Mouse (Mus musculus) myocyte (in vitro differentiated cells): ENCODE measurements around the gene Kirrel3. TPM values are rescaled to one million over a fixed set of nuclear protein-coding genes. Genes with fewer than 3 reads are reported as not detected.

Experiments
- H3K27me3 ChIP-seq: one replicate; pipeline ENCODE4 v1.6.1; 2011; ENCODE audit not compliant: control insufficient read depth, insufficient read depth, insufficient read length
- H3K36me3 ChIP-seq: one replicate; pipeline ENCODE4 v1.6.1; 2011; ENCODE audit not compliant: control insufficient read depth, insufficient read depth
- H3K4me2 ChIP-seq: one replicate; pipeline ENCODE4 v1.6.1; 2011; ENCODE audit warnings: low read depth, control low read depth
- H3K4me3 ChIP-seq: one replicate; pipeline ENCODE4 v1.5.1; 2011; ENCODE audit warnings: mild to moderate bottlenecking, control low read depth, moderate library complexity
- H3K79me2 ChIP-seq: one replicate; pipeline ENCODE4 v1.6.1; 2011; ENCODE audit not compliant: control insufficient read depth, insufficient read depth
- H3ac ChIP-seq: one replicate; pipeline ENCODE4 v1.6.1; 2011; ENCODE audit not compliant: control insufficient read depth, insufficient read length
- CEBPB ChIP-seq: IDR thresholded peaks from 2 replicates; pipeline ENCODE4 v1.6.1; 2011; ENCODE audit warnings: mild to moderate bottlenecking, moderate library complexity; ENCODE audit not compliant: poor library complexity, insufficient read depth, severe bottlenecking
- E2F4 ChIP-seq: IDR thresholded peaks from one replicate; pipeline ENCODE4 v1.6.1; 2011; ENCODE audit warnings: mild to moderate bottlenecking, control low read depth, moderate library complexity; ENCODE audit not compliant: insufficient read depth
- MAX ChIP-seq: IDR thresholded peaks from one replicate; pipeline ENCODE4 v1.6.1; 2011; ENCODE audit warnings: low read depth, mild to moderate bottlenecking, control low read depth
- MYOD1 ChIP-seq, 3 experiments: IDR thresholded peaks; one replicate each; pipeline ENCODE4 v1.6.1; 2011; ENCODE audit warnings: control low read depth in 2 of 3, low read depth in 2 of 3, mild to moderate bottlenecking in 2 of 3, moderate library complexity in 1 of 3; ENCODE audit not compliant: insufficient read length in 2 of 3, control insufficient read depth in 1 of 3
- MYOG ChIP-seq, 3 experiments: IDR thresholded peaks; one replicate each; pipeline ENCODE4 v1.6.1; 2011; ENCODE audit warnings: control low read depth in 2 of 3, low read depth in 2 of 3, mild to moderate bottlenecking in 2 of 3; ENCODE audit not compliant: insufficient read length in 2 of 3, control insufficient read depth in 1 of 3, insufficient read depth in 1 of 3
- POLR2A ChIP-seq: IDR thresholded peaks from one replicate; pipeline ENCODE4 v1.6.1; 2011; ENCODE audit warnings: low read depth, mild to moderate bottlenecking, control low read depth, moderate library complexity; ENCODE audit not compliant: insufficient read length
- POLR2AphosphoS2 ChIP-seq: IDR thresholded peaks from one replicate; pipeline ENCODE4 v1.6.1; 2011; ENCODE audit warnings: low read depth, control low read depth; ENCODE audit not compliant: insufficient read length
- REST ChIP-seq: IDR thresholded peaks from one replicate; pipeline ENCODE4 v1.6.1; 2011; ENCODE audit warnings: mild to moderate bottlenecking, control low read depth, moderate library complexity; ENCODE audit not compliant: insufficient read depth, insufficient read length
- SRF ChIP-seq: IDR thresholded peaks from one replicate; pipeline ENCODE4 v1.6.1; 2011; ENCODE audit warnings: low read depth; ENCODE audit not compliant: control insufficient read depth, insufficient read length
- TCF12 ChIP-seq: IDR thresholded peaks from one replicate; pipeline ENCODE4 v1.6.1; 2011; ENCODE audit warnings: mild to moderate bottlenecking, control low read depth; ENCODE audit not compliant: poor library complexity, insufficient read depth, severe bottlenecking
- TCF3 ChIP-seq: IDR thresholded peaks from one replicate; pipeline ENCODE4 v1.6.1; 2011; ENCODE audit warnings: low read depth, control low read depth; ENCODE audit not compliant: insufficient read length
- USF1 ChIP-seq: IDR thresholded peaks from one replicate; pipeline ENCODE4 v1.6.1; 2011; ENCODE audit warnings: low read depth, mild to moderate bottlenecking, control low read depth, moderate library complexity
- polyA plus RNA-seq: library from polyadenylated mRNA; unstranded; fragments of >200 nt; fragmentation: generic; extraction: Trizol; gene quantifications from one replicate; pipeline ENCODE4 v1.2.1, GENCODE M21; 2012; ENCODE audit warnings: missing spikeins

Gene Kirrel3
- polyA plus RNA-seq, 1 experiment: 2.8 TPM

- Histone ChIP-seq H3ac (no peak overlapping the region), H3K27me3 (no peaks in the 10 kb centered on the region), H3K4me3 (no peak overlapping the region), H3K4me2 (no peak overlapping the region), H3K36me3 (no peaks in the 10 kb centered on the region), H3K79me2 (no peaks in the 10 kb centered on the region)
- TF ChIP-seq MYOD1 (IDR thresholded peaks at IDR 0.05; ENCODE audit: control insufficient read depth in 1 of 3, insufficient read length in 2 of 3, low read depth in 2 of 3): no peak
- TF ChIP-seq MYOG (IDR thresholded peaks at IDR 0.05; ENCODE audit: control insufficient read depth in 1 of 3, insufficient read depth in 1 of 3, insufficient read length in 2 of 3, low read depth in 2 of 3): no peak
- no peak for TF ChIP-seq TCF12
- no peak for TF ChIP-seq MAX
- TF ChIP-seq REST: no peak
- no peak for TF ChIP-seq E2F4
- no peak for TF ChIP-seq POLR2AphosphoS2
- TF ChIP-seq TCF3: no peak
- TF ChIP-seq POLR2A: no peak
- no peak for TF ChIP-seq CEBPB
- TF ChIP-seq SRF: no peak
- TF ChIP-seq USF1: no peak
These were observed 218.7 kb downstream of the Kirrel3 start for GRCm38 (mm10) chr9:34704357-34704756.

GRCm38 (mm10) chr9:34706350-34706873 lies 220.7 kb downstream of the Kirrel3 start:
- H3K4me2 ChIP-seq: no peak overlapping the region
- H3ac ChIP-seq: no peak overlapping the region
- no peaks in the 10 kb centered on the region for H3K79me2 ChIP-seq
- no peak overlapping the region for H3K4me3 ChIP-seq
- H3K27me3 ChIP-seq: no peaks in the 10 kb centered on the region
- no peaks in the 10 kb centered on the region for H3K36me3 ChIP-seq
- TF ChIP-seq REST: no peak
- TF ChIP-seq TCF12: no peak
- no peak for TF ChIP-seq SRF
- TF ChIP-seq MYOD1 (IDR thresholded peaks at IDR 0.05; ENCODE audit: control insufficient read depth in 1 of 3, insufficient read length in 2 of 3, low read depth in 2 of 3): no peak
- no peak for TF ChIP-seq POLR2A
- no peak for TF ChIP-seq E2F4
- no peak for TF ChIP-seq CEBPB
- TF ChIP-seq TCF3: no peak
- no peak for TF ChIP-seq MYOG (IDR thresholded peaks at IDR 0.05; ENCODE audit: control insufficient read depth in 1 of 3, insufficient read depth in 1 of 3, insufficient read length in 2 of 3, low read depth in 2 of 3)
- no peak for TF ChIP-seq MAX
- TF ChIP-seq POLR2AphosphoS2: no peak
- no peak for TF ChIP-seq USF1

- Histone ChIP-seq H3K79me2 (no peaks in the 10 kb centered on the region), H3K36me3 (no peaks in the 10 kb centered on the region), H3K4me2 (no peak overlapping the region), H3K27me3 (no peaks in the 10 kb centered on the region), H3ac (no peak overlapping the region), H3K4me3 (no peak overlapping the region)
- TF ChIP-seq MYOD1 (IDR thresholded peaks at IDR 0.05; ENCODE audit: control insufficient read depth in 1 of 3, insufficient read length in 2 of 3, low read depth in 2 of 3) (no peak), USF1 (no peak), MYOG (IDR thresholded peaks at IDR 0.05; ENCODE audit: control insufficient read depth in 1 of 3, insufficient read depth in 1 of 3, insufficient read length in 2 of 3, low read depth in 2 of 3) (no peak), TCF3 (no peak), SRF (no peak)
These were observed 223.0 kb downstream of the Kirrel3 start for GRCm38 (mm10) chr9:34708691-34709090.

- no peaks in the 10 kb centered on the region for H3K79me2 ChIP-seq
These were observed 226.3 kb downstream of the Kirrel3 start for GRCm38 (mm10) chr9:34711996-34712395.

GRCm38 (mm10) chr9:34712996-34713395 lies 227.3 kb downstream of the Kirrel3 start:
- H3K27me3 ChIP-seq: no peaks in the 10 kb centered on the region
- no peaks in the 10 kb centered on the region for H3K36me3 ChIP-seq
- no peak overlapping the region for H3K4me2 ChIP-seq

More at GRCm38 (mm10) chr9:34711996-34712395, 226.3 kb downstream of the Kirrel3 start:
- H3ac ChIP-seq: no peak overlapping the region
- H3K27me3 ChIP-seq: no peaks in the 10 kb centered on the region
- TF ChIP-seq USF1: peak; percentile 10
- no peak for TF ChIP-seq CEBPB
- no peaks in the 10 kb centered on the region for H3K36me3 ChIP-seq
- no peak overlapping the region for H3K4me2 ChIP-seq
- no peak overlapping the region for H3K4me3 ChIP-seq

More at GRCm38 (mm10) chr9:34712996-34713395, 227.3 kb downstream of the Kirrel3 start:
- no peaks in the 10 kb centered on the region for H3K79me2 ChIP-seq
- no peak overlapping the region for H3K4me3 ChIP-seq
- TF ChIP-seq CEBPB (no peak), USF1 (no peak), MYOG (IDR thresholded peaks at IDR 0.05; ENCODE audit: control insufficient read depth in 1 of 3, insufficient read depth in 1 of 3, insufficient read length in 2 of 3, low read depth in 2 of 3) (no peak), POLR2AphosphoS2 (no peak), TCF12 (no peak), REST (no peak), MAX (no peak), TCF3 (no peak), E2F4 (no peak), SRF (no peak), POLR2A (no peak), MYOD1 (IDR thresholded peaks at IDR 0.05; ENCODE audit: control insufficient read depth in 1 of 3, insufficient read length in 2 of 3, low read depth in 2 of 3) (no peak)
- no peak overlapping the region for H3ac ChIP-seq
